Mouse (Mus musculus) cerebellum, adult 2 months (tissue): ENCODE measurements around the gene Fam168b. TPM values are rescaled to one million over a fixed set of nuclear protein-coding genes. Genes with fewer than 3 reads are reported as not detected.

Experiments
- DNase-seq, 2 experiments: peaks; one replicate each; pipeline ENCODE4 v3.0.0; 2021
- H3K27ac ChIP-seq: fragments of 200-500 bp; 2 replicates; pipeline ENCODE4 v1.5.1; 2012; ENCODE audit warnings: low read length, control low read depth, inconsistent platforms; ENCODE audit not compliant: insufficient read depth
- H3K27me3 ChIP-seq: fragments of 200-500 bp; 2 replicates; pipeline ENCODE4 v1.6.1; 2012; ENCODE audit warnings: inconsistent platforms, mild to moderate bottlenecking, low read length, moderate library complexity; ENCODE audit not compliant: control insufficient read depth, insufficient read depth
- H3K4me1 ChIP-seq: fragments of 200-500 bp; 2 replicates; pipeline ENCODE4 v1.6.1; 2011; ENCODE audit warnings: low read length; ENCODE audit not compliant: control insufficient read depth, insufficient read depth
- H3K4me3 ChIP-seq: fragments of 200-500 bp; replicated peaks from 2 replicates; pipeline ENCODE3; 2011; ENCODE audit warnings: mild to moderate bottlenecking, low read depth, low read length, control low read depth; ENCODE audit not compliant: insufficient read depth
- CTCF ChIP-seq: fragments of 200-500 bp; IDR thresholded peaks from 2 replicates; pipeline ENCODE4 v1.5.1; 2011; ENCODE audit warnings: low read depth, mild to moderate bottlenecking, control low read depth, low read length, moderate library complexity, borderline replicate concordance; ENCODE audit not compliant: insufficient read depth
- POLR2A ChIP-seq: fragments of 200-500 bp; IDR thresholded peaks from 2 replicates; pipeline ENCODE4 v1.6.1; 2011; ENCODE audit warnings: low read length, control low read depth, borderline replicate concordance; ENCODE audit not compliant: insufficient read depth
- WGBS: fragments of 180-500 bp; shearing (Covaris S2); methylation state at CpG from one replicate; pipeline ENCODE4 v1.1.7; 2018; 5-methylcytosine and 5-hydroxymethylcytosine counted together
- polyA plus RNA-seq: library from polyadenylated mRNA; depleted of rRNA; stranded (reverse); fragments of >200 nt; gene quantifications from 2 replicates; pipeline ENCODE4 v1.2.3, GENCODE M21; 2012; rRNA removed

The Fam168b gene
- 230 and 261 TPM in 2 replicates for polyA plus RNA-seq

- peak; percentile 96 for TF ChIP-seq POLR2A
- no peak for TF ChIP-seq CTCF
- Histone ChIP-seq H3K4me3 (peak within 1 kb of the TSS; percentile 83), H3K4me1 (peaks cover 11% of the 10 kb centered on the region), H3K27me3 (no peaks in the 10 kb centered on the region), H3K27ac (peak within 1 kb of the TSS; percentile 91)
- 1% methylated on average over 57 of the region's 59 CpGs for WGBS
- DNase-seq = peak; percentile 91
Measured at GRCm38 (mm10) chr1:34842887-34843618, at the start of gene Fam168b. Fam168b (minus strand) TSS chr1:34843065.

- Histone ChIP-seq H3K27me3 (no peaks in the 10 kb centered on the region), H3K27ac (no peak overlapping the region), H3K4me3 (no peak overlapping the region), H3K4me1 (no peaks in the 10 kb centered on the region)
- WGBS = 88% methylated on average over 3 of the region's 3 CpGs
- TF ChIP-seq CTCF = no peak
- no peak for TF ChIP-seq POLR2A
- DNase-seq = no peak
Measured at GRCm38 (mm10) chr1:34892466-34892865, 49.6 kb upstream of the Fam168b start.

- no peaks in the 10 kb centered on the region for H3K27me3 ChIP-seq
- 57% methylated on average over 14 of the region's 14 CpGs for WGBS
- H3K4me1 ChIP-seq = no peaks in the 10 kb centered on the region
- no peak overlapping the region for H3K27ac ChIP-seq
- peak; percentile 47 to 53 for DNase-seq
- no peak overlapping the region for H3K4me3 ChIP-seq
- TF ChIP-seq POLR2A = no peak
- peak; percentile 82 for TF ChIP-seq CTCF
Measured at GRCm38 (mm10) chr1:34891559-34892289, 48.9 kb upstream of the Fam168b start.

- no peak for DNase-seq
- H3K4me1 ChIP-seq = no peaks in the 10 kb centered on the region
- no peaks in the 10 kb centered on the region for H3K27me3 ChIP-seq
- no peak overlapping the region for H3K4me3 ChIP-seq
- no peak overlapping the region for H3K27ac ChIP-seq
- TF ChIP-seq POLR2A (no peak), CTCF (no peak)
Measured at GRCm38 (mm10) chr1:34883776-34884175, 40.9 kb upstream of the Fam168b start.

GRCm38 (mm10) chr1:34879611-34880010 lies 36.7 kb upstream of the Fam168b start:
- 70% methylated on average over 6 of the region's 6 CpGs for WGBS
- H3K27ac ChIP-seq = no peak overlapping the region
- H3K27me3 ChIP-seq = no peaks in the 10 kb centered on the region
- H3K4me1 ChIP-seq = no peaks in the 10 kb centered on the region
- DNase-seq = no peak
- TF ChIP-seq POLR2A (no peak), CTCF (no peak)
- H3K4me3 ChIP-seq = no peak overlapping the region

- WGBS = 94% methylated on average over 5 of the region's 5 CpGs
- Histone ChIP-seq H3K27ac (no peak overlapping the region), H3K27me3 (no peaks in the 10 kb centered on the region), H3K4me1 (no peaks in the 10 kb centered on the region), H3K4me3 (no peak overlapping the region)
- no peak for TF ChIP-seq CTCF
- no peak for TF ChIP-seq POLR2A
- DNase-seq = no peak
Measured at GRCm38 (mm10) chr1:34873551-34873950, 30.7 kb upstream of the Fam168b start.

- Histone ChIP-seq H3K4me1 (no peaks in the 10 kb centered on the region), H3K27me3 (no peaks in the 10 kb centered on the region), H3K4me3 (no peak overlapping the region), H3K27ac (no peak overlapping the region)
- TF ChIP-seq POLR2A = no peak
- no peak for TF ChIP-seq CTCF
- WGBS = 97% methylated on average over 9 of the region's 9 CpGs
- DNase-seq = no peak
Measured at GRCm38 (mm10) chr1:34871170-34871569, 28.3 kb upstream of the Fam168b start.

- no peak for TF ChIP-seq CTCF
- no peak for TF ChIP-seq POLR2A
- H3K4me3 ChIP-seq = no peak overlapping the region
Measured at GRCm38 (mm10) chr1:34869231-34869630, 26.4 kb upstream of the Fam168b start.

More at GRCm38 (mm10) chr1:34869231-34869630, 26.4 kb upstream of the Fam168b start:
- H3K4me1 ChIP-seq = no peaks in the 10 kb centered on the region
- DNase-seq = no peak
- 96% methylated on average over 16 of the region's 16 CpGs for WGBS
- H3K27me3 ChIP-seq = no peaks in the 10 kb centered on the region
- no peak overlapping the region for H3K27ac ChIP-seq
